Mouse (Mus musculus) heart, embryonic 14.5 days (tissue): ENCODE data around the gene Pfpl. TPM values are rescaled to one million over a fixed set of nuclear protein-coding genes. Genes with fewer than 3 reads are reported as not detected.

Source experiments
- ATAC-seq: fragments of 200-750 bp; cut with Nextera tagmentation; 2 replicates; pipeline ENCODE4 v1.8.0; 2017; ENCODE audit warnings: low read depth, moderate TSS enrichment; ENCODE audit not compliant: insufficient number of reproducible peaks, insufficient read depth, low FRiP score
- H3K27ac ChIP-seq, 2 experiments: fragments of 200-500 bp in 1 of 2; fragments of 300-500 bp in 1 of 2; sonication (generic) in 1 of 2; replicated peaks in 1 of 2; 2 replicates each; pipeline ENCODE4 v1.5.1; 2012 to 2014; ENCODE audit warnings: low read depth in 2 of 2, low read length in 2 of 2, control low read depth in 1 of 2, mild to moderate bottlenecking in 1 of 2, mixed read lengths in 1 of 2; ENCODE audit not compliant: control insufficient read depth in 1 of 2, insufficient read depth in 1 of 2
- H3K27me3 ChIP-seq: fragments of 300-500 bp; sonication (generic); 2 replicates; pipeline ENCODE4 v1.6.1; 2014; ENCODE audit warnings: mild to moderate bottlenecking, low read length, control low read depth; ENCODE audit not compliant: control insufficient read depth, insufficient read depth
- H3K36me3 ChIP-seq: fragments of 300-500 bp; sonication (generic); 2 replicates; pipeline ENCODE4 v1.6.1; 2014; ENCODE audit warnings: mild to moderate bottlenecking, control low read depth, low read length, mixed read lengths; ENCODE audit not compliant: control insufficient read depth, insufficient read depth
- H3K4me1 ChIP-seq, 2 experiments: fragments of 200-500 bp in 1 of 2; fragments of 300-500 bp in 1 of 2; sonication (generic) in 1 of 2; 2 replicates each; pipeline ENCODE4 v1.6.1; 2012 to 2014; ENCODE audit warnings: low read length in 2 of 2, control low read depth in 1 of 2, mixed read lengths in 1 of 2; ENCODE audit not compliant: control insufficient read depth in 2 of 2, insufficient read depth in 2 of 2
- H3K4me2 ChIP-seq: fragments of 300-500 bp; sonication (generic); 2 replicates; pipeline ENCODE4 v1.6.1; 2014; ENCODE audit warnings: mild to moderate bottlenecking, low read length
- H3K4me3 ChIP-seq, 2 experiments: fragments of 200-500 bp in 1 of 2; fragments of 300-500 bp in 1 of 2; sonication (generic) in 1 of 2; 2 replicates each; pipeline ENCODE4 v1.5.1; 2012 to 2014; ENCODE audit warnings: low read length in 2 of 2, mild to moderate bottlenecking in 2 of 2, control low read depth in 1 of 2, low read depth in 1 of 2, moderate library complexity in 1 of 2; ENCODE audit not compliant: control insufficient read depth in 1 of 2, insufficient read depth in 1 of 2
- H3K9ac ChIP-seq: fragments of 300-500 bp; sonication (generic); 2 replicates; pipeline ENCODE4 v1.6.1; 2014; ENCODE audit warnings: mild to moderate bottlenecking, low read length
- H3K9me3 ChIP-seq: fragments of 300-500 bp; sonication (generic); 2 replicates; pipeline ENCODE4 v1.6.1; 2016; ENCODE audit warnings: low read length, control low read depth; ENCODE audit not compliant: control insufficient read depth
- WGBS: fragments of 180-500 bp; shearing (Covaris S2); extraction: QIAGEN DNeasy Blood & Tissue Kit; methylation state at CpG from one replicate; pipeline ENCODE4 v1.1.7; 2014; 5-methylcytosine and 5-hydroxymethylcytosine counted together
- polyA plus RNA-seq: library from polyadenylated mRNA; unstranded; fragments of >200 nt; fragmentation: Nextera tagmentation; extraction: Ambion mirVana; gene quantifications from 2 replicates; pipeline ENCODE4 v1.2.1, GENCODE M21; 2014

The Pfpl gene
- polyA plus RNA-seq, 1 experiment from 2014 or later = not detected

- peak; percentile 97 for ATAC-seq
These were observed 47.9 kb downstream of the Pfpl start for GRCm38 (mm10) chr19:12475380-12476250.

GRCm38 (mm10) chr19:12476721-12477270, 49.1 kb downstream of the Pfpl start:
- ATAC-seq = no peak
- no peaks in the 10 kb centered on the region for H3K36me3 ChIP-seq
- no peak overlapping the region for H3K9ac ChIP-seq
- H3K27me3 ChIP-seq = no peaks in the 10 kb centered on the region
- peaks cover 8% of the 10 kb centered on the region in 2 experiments; a peak in 3 of 4 replicates for H3K4me1 ChIP-seq
- no peak overlapping the region for H3K4me3 ChIP-seq
- no peaks in the 10 kb centered on the region for H3K9me3 ChIP-seq
- H3K4me2 ChIP-seq = no peak overlapping the region
- 34% methylated on average over 5 of the region's 5 CpGs for WGBS
- H3K27ac ChIP-seq = no peak overlapping the region

More at GRCm38 (mm10) chr19:12475380-12476250, 47.9 kb downstream of the Pfpl start:
- Histone ChIP-seq H3K4me3 (no peak overlapping the region), H3K27ac (peak overlapping the region; percentile 52 to 66), H3K36me3 (no peaks in the 10 kb centered on the region), H3K27me3 (no peaks in the 10 kb centered on the region), H3K9ac (peak overlapping the region; percentile 31; the same call in 1 of the 2 replicates), H3K9me3 (no peaks in the 10 kb centered on the region), H3K4me1 (peaks cover 8 to 10% of the 10 kb centered on the region in 2 experiments; a peak in 3 of 4 replicates), H3K4me2 (peak overlapping the region; percentile 31)
- 53% methylated on average over 15 of the region's 15 CpGs for WGBS

- Histone ChIP-seq H3K27me3 (no peaks in the 10 kb centered on the region), H3K4me3 (no peak overlapping the region), H3K27ac (no peak overlapping the region), H3K9me3 (no peaks in the 10 kb centered on the region), H3K4me2 (no peak overlapping the region), H3K4me1 (peaks cover 8% of the 10 kb centered on the region in 2 experiments; a peak in 3 of 4 replicates), H3K36me3 (no peaks in the 10 kb centered on the region), H3K9ac (no peak overlapping the region)
- no peak for ATAC-seq
- WGBS = 84% methylated on average over 6 of the region's 6 CpGs
These were observed 50.7 kb downstream of the Pfpl start for GRCm38 (mm10) chr19:12478369-12478768.

Other genes with a start within 250 kb of the Pfpl start
- gene Olfr1431, start 227.3 kb upstream of the Pfpl start, polyA plus RNA-seq = not detected in 2 replicates
- gene Olfr1432, start 195.3 kb upstream of the Pfpl start, polyA plus RNA-seq = not detected in 2 replicates
- gene Olfr262, start 186.2 kb upstream of the Pfpl start, polyA plus RNA-seq = not detected in 2 replicates
- gene Olfr235, start 166.9 kb upstream of the Pfpl start, polyA plus RNA-seq = not detected in 2 replicates
- gene Olfr1434, start 148.1 kb upstream of the Pfpl start, polyA plus RNA-seq = not detected in 2 replicates
- not detected in 2 replicates for gene Olfr1436, start 128.8 kb upstream of the Pfpl start, polyA plus RNA-seq
- gene Olfr1437, start 102.8 kb upstream of the Pfpl start, polyA plus RNA-seq = not detected in 2 replicates
- gene Olfr1438-ps1, start 92.0 kb upstream of the Pfpl start, polyA plus RNA-seq = not detected in 2 replicates
- gene Olfr1440, start 40.6 kb upstream of the Pfpl start, polyA plus RNA-seq = not detected in 2 replicates
- not detected in 2 replicates for gene Olfr1441, start 10.5 kb upstream of the Pfpl start, polyA plus RNA-seq
- gene Mpeg1, start 32.9 kb downstream of the Pfpl start, polyA plus RNA-seq = 0.95 and 1.2 TPM in 2 replicates
- 1.8 and 2.0 TPM in 2 replicates for gene Dtx4, start 73.5 kb downstream of the Pfpl start, polyA plus RNA-seq
- gene Fam111a, start 117.8 kb downstream of the Pfpl start, polyA plus RNA-seq = 16.2 and 19.4 TPM in 2 replicates
- gene Gm4952, start 172.1 kb downstream of the Pfpl start, polyA plus RNA-seq = not detected in 2 replicates
- gene Glyat, start 205.4 kb downstream of the Pfpl start, polyA plus RNA-seq = not detected in 2 replicates
- not detected in 2 replicates for gene Olfr1442, start 242.5 kb downstream of the Pfpl start, polyA plus RNA-seq